Mouse (Mus musculus) lung, embryonic 15.5 days (tissue): ENCODE data around the gene Xrcc1. TPM values are rescaled to one million over a fixed set of nuclear protein-coding genes. Genes with fewer than 3 reads are reported as not detected.
A peak's percentile ranks its signal among the peaks of the same experiment; 100 is the strongest.

Experiments
- ATAC-seq: fragments of 200-750 bp; cut with Nextera tagmentation; 2 replicates; pipeline ENCODE4 v1.8.0; 2017; ENCODE audit warnings: moderate number of reproducible peaks, borderline replicate concordance; ENCODE audit not compliant: low FRiP score, low TSS enrichment; ENCODE audit errors: extremely low read depth
- H3K27ac ChIP-seq: fragments of 300-500 bp; sonication (generic); 2 replicates; pipeline ENCODE4 v1.5.1; 2015; ENCODE audit warnings: moderate library complexity, mild to moderate bottlenecking, inconsistent platforms
- H3K27me3 ChIP-seq: fragments of 300-500 bp; sonication (generic); 2 replicates; pipeline ENCODE4 v1.6.1; 2015; ENCODE audit warnings: inconsistent platforms
- H3K36me3 ChIP-seq: fragments of 300-500 bp; sonication (generic); 2 replicates; pipeline ENCODE4 v1.6.1; 2015; ENCODE audit warnings: inconsistent platforms
- H3K4me1 ChIP-seq: fragments of 300-500 bp; sonication (generic); 2 replicates; pipeline ENCODE4 v1.6.1; 2015; ENCODE audit warnings: inconsistent platforms
- H3K4me2 ChIP-seq: fragments of 300-500 bp; sonication (generic); 2 replicates; pipeline ENCODE4 v1.6.1; 2015; ENCODE audit warnings: inconsistent platforms, mild to moderate bottlenecking, moderate library complexity
- H3K4me3 ChIP-seq: fragments of 300-500 bp; sonication (generic); 2 replicates; pipeline ENCODE4 v1.5.1; 2015; ENCODE audit warnings: mild to moderate bottlenecking, inconsistent platforms
- H3K9ac ChIP-seq: fragments of 300-500 bp; sonication (generic); 2 replicates; pipeline ENCODE4 v1.6.1; 2015; ENCODE audit warnings: inconsistent platforms
- H3K9me3 ChIP-seq: fragments of 300-500 bp; sonication (generic); 2 replicates; pipeline ENCODE4 v1.6.1; 2016; ENCODE audit warnings: inconsistent platforms
- WGBS: fragments of 180-500 bp; shearing (Covaris S2); methylation state at CpG from one replicate; pipeline ENCODE4 v1.1.7; 2015; 5-methylcytosine and 5-hydroxymethylcytosine counted together
- polyA plus RNA-seq: library from polyadenylated mRNA; unstranded; fragments of >200 nt; fragmentation: Nextera tagmentation; extraction: Ambion mirVana; gene quantifications from 2 replicates; pipeline ENCODE4 v1.2.1, GENCODE M21; 2015

The Xrcc1 gene
- polyA plus RNA-seq, 1 experiment from 2014 or later = 118 TPM

DNA sequence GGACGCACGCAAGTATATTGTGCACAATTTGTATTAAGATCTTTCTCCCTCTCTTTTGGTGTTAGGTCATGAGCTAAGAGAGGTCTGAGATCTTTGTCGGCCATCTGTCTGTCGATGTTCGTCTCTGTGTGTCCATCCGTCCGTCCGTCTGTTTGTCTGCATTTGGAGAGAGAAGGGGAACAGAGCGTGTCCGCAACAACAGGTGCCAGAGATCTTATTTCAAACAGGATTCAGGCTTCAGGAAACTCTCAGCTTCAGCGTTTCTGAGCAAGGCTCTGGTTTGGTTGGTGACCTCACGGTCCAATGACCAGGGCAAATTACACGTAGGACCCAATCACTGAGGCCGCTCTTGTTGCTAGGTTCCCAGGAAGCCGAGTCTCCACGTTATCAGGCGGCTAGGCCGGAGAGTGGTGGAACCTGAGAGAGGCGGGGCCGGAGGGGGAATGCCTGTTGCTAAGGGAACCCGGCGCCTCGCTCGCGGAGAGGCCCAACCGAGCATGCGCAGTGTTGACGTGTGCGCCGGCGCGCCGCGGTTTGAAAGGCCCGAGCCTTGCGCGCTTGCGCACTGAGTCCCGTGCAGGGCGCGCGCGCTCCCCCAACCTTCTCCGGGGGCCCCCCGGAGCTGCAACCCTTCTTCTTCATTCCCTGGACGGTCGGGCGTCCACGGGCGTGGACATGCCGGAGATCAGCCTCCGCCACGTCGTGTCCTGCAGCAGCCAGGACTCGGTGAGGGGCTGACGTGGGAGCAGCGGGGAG lies 723 bp downstream of the Xrcc1 start:
- H3K27ac ChIP-seq = peak overlapping the region; percentile 75
- 3% methylated on average over 57 of the region's 57 CpGs for WGBS
- H3K36me3 ChIP-seq = peaks cover 24% of the 10 kb centered on the region
- no peaks in the 10 kb centered on the region for H3K27me3 ChIP-seq
- H3K9ac ChIP-seq = peak overlapping the region; percentile 67
- H3K9me3 ChIP-seq = no peaks in the 10 kb centered on the region
- ATAC-seq = peak; percentile 99
- H3K4me1 ChIP-seq = peaks cover 18% of the 10 kb centered on the region
- peak overlapping the region; percentile 60 for H3K4me2 ChIP-seq
- H3K4me3 ChIP-seq = peak overlapping the region; percentile 75

DNA sequence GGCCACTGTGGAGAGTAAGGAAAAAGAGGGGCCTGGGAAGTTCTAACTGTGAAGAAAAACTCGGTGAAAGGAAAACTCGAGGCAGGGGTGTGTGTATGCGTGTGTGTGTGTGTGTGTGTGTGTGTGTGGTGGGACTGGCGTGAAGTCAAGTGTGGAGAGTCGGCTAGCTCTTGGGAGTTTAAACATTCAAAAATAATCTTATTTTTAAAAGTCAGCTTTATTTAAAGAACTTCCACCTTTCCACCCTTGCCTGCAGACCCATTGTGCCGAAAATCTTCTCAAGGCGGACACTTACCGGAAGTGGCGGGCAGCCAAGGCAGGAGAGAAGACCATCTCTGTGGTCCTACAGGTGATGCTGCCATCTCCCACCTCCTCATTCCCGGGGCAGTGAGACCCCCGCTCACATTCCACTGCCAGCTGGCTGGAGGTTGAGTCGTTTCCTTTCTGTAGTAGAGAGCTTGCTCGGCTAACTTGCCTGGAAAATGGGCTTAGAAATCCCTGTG lies 1.5 kb downstream of the Xrcc1 start:
- Histone ChIP-seq H3K4me3 (peak overlapping the region; percentile 75), H3K4me2 (peak overlapping the region; percentile 60), H3K9ac (peak overlapping the region; percentile 67), H3K36me3 (peaks cover 32% of the 10 kb centered on the region), H3K9me3 (no peaks in the 10 kb centered on the region), H3K27ac (peak overlapping the region; percentile 47; the same call in 1 of the 2 replicates), H3K27me3 (no peaks in the 10 kb centered on the region), H3K4me1 (peaks cover 18% of the 10 kb centered on the region)
- 12% methylated on average over 13 of the region's 13 CpGs for WGBS
- no peak for ATAC-seq

DNA sequence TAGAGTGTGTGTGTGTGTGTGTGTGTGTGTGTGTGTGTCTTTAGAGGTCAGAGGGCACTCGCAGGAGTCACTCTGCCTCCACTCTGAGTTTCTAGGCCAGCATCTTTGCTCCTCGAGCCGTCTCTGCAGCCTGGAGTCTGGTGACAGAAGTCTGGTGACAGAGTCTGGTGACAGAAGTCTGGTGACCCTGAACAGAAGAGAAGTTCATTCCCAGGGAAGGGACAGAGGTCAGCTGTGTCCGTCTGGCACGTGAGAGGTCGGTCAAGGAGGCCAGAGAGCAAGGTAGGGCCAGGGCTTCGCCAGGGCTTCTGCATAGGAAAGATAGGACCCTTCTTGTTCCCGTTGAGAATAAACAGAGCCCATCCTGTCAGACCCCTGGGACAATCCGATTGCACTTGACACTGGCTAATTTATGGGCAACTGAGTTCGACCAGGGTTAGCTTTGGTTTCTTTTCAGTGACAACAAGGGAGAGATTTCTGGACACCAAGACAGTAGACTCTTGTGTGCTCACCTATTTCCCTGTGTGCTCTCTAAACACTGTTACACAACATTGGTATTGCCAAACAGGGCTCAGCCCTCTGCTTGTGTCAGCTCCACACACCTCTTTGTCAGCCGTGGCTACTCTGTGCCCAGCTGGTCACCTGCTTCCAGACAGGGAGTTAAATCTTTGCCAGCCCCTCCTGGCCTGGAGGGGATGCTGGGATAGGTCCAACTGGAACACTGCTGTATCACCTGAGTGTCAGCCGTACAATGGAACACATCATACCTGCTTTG lies 6.1 kb downstream of the Xrcc1 start:
- no peak overlapping the region for H3K9ac ChIP-seq
- H3K9me3 ChIP-seq = no peaks in the 10 kb centered on the region
- H3K4me2 ChIP-seq = no peak overlapping the region
- H3K27me3 ChIP-seq = no peaks in the 10 kb centered on the region
- no peak for ATAC-seq
- peaks cover 8% of the 10 kb centered on the region for H3K4me1 ChIP-seq
- H3K27ac ChIP-seq = no peak overlapping the region
- 85% methylated on average over 12 of the region's 12 CpGs for WGBS
- H3K4me3 ChIP-seq = no peak overlapping the region
- H3K36me3 ChIP-seq = peaks cover 58% of the 10 kb centered on the region

DNA sequence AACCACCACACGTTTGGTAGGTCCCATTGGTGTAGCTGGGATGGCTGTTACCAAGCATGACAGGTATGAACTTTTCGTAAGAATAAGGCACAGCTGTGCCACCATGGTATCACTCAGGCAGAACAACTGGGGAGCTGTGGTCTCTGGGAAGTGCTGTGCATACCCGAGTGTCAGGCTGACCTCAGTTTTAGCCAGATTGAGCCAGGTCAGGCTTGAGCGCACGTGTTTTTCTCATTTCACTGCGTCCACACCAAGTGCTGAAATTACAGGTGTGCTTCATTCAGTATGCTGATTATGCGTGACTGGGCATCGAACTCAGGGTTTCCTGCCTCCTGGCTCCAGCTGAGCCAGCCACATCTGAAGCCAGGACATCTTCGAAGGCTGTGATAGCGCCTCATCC lies 9.7 kb downstream of the Xrcc1 start:
- Histone ChIP-seq H3K9ac (no peak overlapping the region), H3K27ac (no peak overlapping the region), H3K4me1 (no peaks in the 10 kb centered on the region), H3K27me3 (no peaks in the 10 kb centered on the region), H3K4me3 (no peak overlapping the region), H3K36me3 (peaks cover 47% of the 10 kb centered on the region), H3K4me2 (no peak overlapping the region), H3K9me3 (no peaks in the 10 kb centered on the region)
- 95% methylated on average over 10 of the region's 10 CpGs for WGBS
- no peak for ATAC-seq

DNA sequence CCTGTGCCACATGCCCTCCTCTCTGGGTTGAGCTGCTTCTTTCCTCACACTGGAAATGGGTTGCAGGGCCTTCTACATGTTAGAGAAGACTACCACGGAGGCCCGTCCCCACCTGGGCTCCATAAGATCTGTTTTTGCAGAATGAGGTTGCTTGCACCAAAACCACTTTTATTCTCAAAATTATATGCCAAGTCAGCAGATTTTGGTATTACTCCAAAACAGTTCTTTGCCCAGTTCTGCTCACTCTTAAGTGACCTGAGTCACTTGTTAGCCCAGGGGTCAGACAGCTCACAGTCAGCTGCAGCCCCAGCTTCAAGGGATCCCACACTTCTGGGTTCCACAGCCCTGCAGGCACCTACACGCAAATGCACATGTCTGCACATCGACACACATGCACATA lies 15.4 kb downstream of the Xrcc1 start:
- no peak overlapping the region for H3K27ac ChIP-seq
- no peak overlapping the region for H3K4me2 ChIP-seq
- H3K27me3 ChIP-seq = no peaks in the 10 kb centered on the region
- no peak overlapping the region for H3K9ac ChIP-seq
- WGBS = 92% methylated on average over 4 of the region's 4 CpGs
- peaks cover 32% of the 10 kb centered on the region for H3K36me3 ChIP-seq
- ATAC-seq = no peak
- no peaks in the 10 kb centered on the region for H3K9me3 ChIP-seq
- H3K4me1 ChIP-seq = no peaks in the 10 kb centered on the region
- H3K4me3 ChIP-seq = no peak overlapping the region

DNA sequence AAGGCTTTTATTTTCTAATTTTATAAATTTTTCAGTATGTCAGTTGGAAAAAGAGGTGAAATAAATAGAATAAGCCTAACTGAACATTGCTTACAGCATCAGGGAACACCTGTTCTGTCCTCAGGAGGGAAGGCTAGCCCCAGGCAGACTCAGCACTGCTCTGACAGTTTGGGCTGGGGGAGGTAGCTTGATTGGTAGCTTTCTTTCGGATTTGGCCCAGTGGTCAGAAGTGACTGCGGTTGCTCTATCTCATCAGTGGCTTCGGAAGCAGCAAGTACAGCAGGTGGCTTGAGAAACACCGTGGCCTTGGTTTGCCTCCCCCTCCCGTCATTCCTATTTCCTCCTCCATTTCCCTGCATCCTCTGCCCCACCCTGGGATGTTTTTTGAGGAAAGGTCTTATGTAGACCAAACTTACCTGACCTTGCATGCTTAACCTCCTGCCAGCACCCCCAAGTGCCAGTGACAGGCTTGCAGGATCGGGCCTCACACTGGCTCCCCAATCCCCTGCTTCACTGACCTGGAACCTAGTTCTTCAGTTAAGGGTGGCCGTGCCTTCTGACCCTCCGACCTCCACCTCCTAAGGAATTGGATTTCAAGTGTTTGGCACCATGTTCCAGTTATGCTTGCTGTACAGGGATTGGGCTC lies 17.2 kb downstream of the Xrcc1 start:
- Histone ChIP-seq H3K9ac (no peak overlapping the region), H3K4me3 (no peak overlapping the region), H3K27ac (no peak overlapping the region), H3K4me2 (no peak overlapping the region), H3K36me3 (peaks cover 46% of the 10 kb centered on the region), H3K27me3 (no peaks in the 10 kb centered on the region), H3K4me1 (no peaks in the 10 kb centered on the region), H3K9me3 (no peaks in the 10 kb centered on the region)
- 76% methylated on average over 8 of the region's 8 CpGs for WGBS
- no peak for ATAC-seq

DNA sequence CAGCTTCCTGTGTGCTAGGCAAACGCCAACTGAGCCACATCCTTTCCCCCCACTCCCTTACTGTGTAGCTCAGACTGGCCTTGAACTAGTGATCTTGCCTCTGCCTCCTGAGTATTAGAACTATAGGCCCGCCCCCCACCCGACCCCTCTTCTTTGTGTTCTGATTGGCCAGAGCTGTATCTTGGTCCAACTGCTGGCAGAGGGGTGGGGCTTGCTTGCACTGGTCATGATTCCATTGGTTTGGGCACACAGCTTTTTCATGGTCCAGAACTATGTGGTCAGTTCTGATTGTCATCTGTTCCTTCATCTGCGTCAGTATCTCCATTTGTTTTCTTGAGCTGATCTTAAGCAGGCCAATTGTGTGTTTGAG lies 17.7 kb downstream of the Xrcc1 start:
- H3K4me2 ChIP-seq = no peak overlapping the region
- no peaks in the 10 kb centered on the region for H3K27me3 ChIP-seq
- no peak overlapping the region for H3K9ac ChIP-seq
- no peak for ATAC-seq
- WGBS = 83% methylated on average over 4 of the region's 4 CpGs
- H3K27ac ChIP-seq = no peak overlapping the region
- peaks cover 51% of the 10 kb centered on the region for H3K36me3 ChIP-seq
- no peaks in the 10 kb centered on the region for H3K9me3 ChIP-seq
- H3K4me3 ChIP-seq = no peak overlapping the region
- H3K4me1 ChIP-seq = no peaks in the 10 kb centered on the region

DNA sequence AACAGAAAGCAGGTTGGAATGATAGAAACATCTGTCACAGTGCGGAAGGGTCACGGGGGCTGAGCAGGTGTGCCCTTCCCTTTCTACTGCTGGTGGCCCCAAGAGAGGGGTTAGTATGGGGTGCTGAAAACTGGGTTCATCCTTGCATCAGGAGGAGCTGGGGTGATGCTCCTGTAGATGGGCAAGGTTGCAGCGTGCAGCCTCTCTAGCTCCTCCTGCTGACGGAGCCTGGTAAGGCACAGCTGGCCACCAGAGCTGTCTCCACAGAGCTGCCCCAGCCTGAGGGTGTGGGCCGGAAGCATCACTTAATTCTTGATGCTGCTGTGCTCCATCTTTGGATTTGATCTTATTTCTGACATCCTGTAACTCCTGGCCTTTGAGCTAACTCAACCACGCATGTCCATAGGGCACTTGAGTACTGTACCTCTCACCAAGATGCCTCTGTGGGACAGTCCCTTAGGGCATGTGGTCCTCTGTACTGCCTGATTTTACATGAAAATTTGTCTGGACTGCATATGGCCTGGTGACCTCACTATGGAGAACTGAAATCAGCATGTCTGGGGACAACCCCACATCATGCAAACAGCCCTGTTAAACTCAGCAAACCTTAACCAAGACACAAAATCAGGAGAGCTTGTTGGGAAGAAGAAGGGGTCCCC lies 18.6 kb downstream of the Xrcc1 start:
- no peaks in the 10 kb centered on the region for H3K9me3 ChIP-seq
- peak; percentile 17; the same call in 1 of the 2 replicates for ATAC-seq
- peaks cover 48% of the 10 kb centered on the region for H3K36me3 ChIP-seq
- H3K4me2 ChIP-seq = no peak overlapping the region
- H3K4me1 ChIP-seq = no peaks in the 10 kb centered on the region
- H3K27me3 ChIP-seq = no peaks in the 10 kb centered on the region
- no peak overlapping the region for H3K27ac ChIP-seq
- H3K4me3 ChIP-seq = no peak overlapping the region
- no peak overlapping the region for H3K9ac ChIP-seq
- WGBS = 62% methylated on average over 6 of the region's 6 CpGs

DNA sequence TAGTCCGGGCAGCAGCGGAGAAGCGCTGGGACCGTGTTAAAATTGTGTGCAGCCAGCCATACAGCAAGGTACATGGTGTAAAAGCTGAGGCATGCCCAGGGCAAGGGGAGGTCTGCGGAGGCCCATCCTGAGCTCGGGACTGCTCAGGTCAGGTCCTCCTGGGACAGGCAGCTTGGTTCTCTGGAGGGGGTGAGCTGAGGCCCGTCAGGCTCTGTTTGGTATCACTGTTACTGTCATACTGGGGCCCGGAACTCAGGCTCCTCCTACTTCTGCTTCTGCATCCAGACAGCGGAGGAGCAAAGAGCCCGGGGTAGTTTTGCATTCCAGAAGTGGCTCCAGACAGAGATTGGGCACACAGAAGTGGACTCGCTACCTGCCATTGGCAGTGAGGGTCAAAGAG lies 19.5 kb downstream of the Xrcc1 start:
- H3K27ac ChIP-seq = no peak overlapping the region

DNA sequence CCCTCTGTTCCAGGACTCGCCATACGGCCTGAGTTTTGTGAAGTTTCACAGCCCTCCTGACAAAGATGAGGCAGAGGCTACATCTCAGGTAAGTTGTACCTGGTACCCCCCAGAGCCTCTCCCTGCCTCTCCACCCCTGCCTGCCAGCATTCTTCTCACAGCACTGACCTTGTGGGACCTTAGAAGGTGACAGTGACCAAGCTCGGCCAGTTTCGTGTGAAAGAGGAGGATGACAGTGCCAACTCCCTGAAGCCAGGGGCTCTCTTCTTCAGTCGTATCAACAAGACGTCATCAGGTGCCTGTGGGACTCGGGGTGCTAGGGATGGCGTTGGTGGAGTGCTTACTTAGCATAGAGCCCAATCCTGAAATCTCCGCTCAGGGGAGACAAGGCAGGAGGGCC lies 20.1 kb downstream of the Xrcc1 start:
- Histone ChIP-seq H3K27ac (no peak overlapping the region), H3K9me3 (no peaks in the 10 kb centered on the region), H3K9ac (no peak overlapping the region), H3K27me3 (no peaks in the 10 kb centered on the region), H3K4me2 (no peak overlapping the region), H3K4me1 (no peaks in the 10 kb centered on the region), H3K36me3 (peaks cover 46% of the 10 kb centered on the region), H3K4me3 (no peak overlapping the region)
- WGBS = 91% methylated on average over 9 of the region's 9 CpGs
- no peak for ATAC-seq

More for the DNA sequence above, 19.5 kb downstream of the Xrcc1 start:
- Histone ChIP-seq H3K9ac (no peak overlapping the region), H3K36me3 (peaks cover 45% of the 10 kb centered on the region), H3K4me3 (no peak overlapping the region), H3K4me1 (no peaks in the 10 kb centered on the region), H3K9me3 (no peaks in the 10 kb centered on the region), H3K4me2 (no peak overlapping the region), H3K27me3 (no peaks in the 10 kb centered on the region)
- ATAC-seq = no peak
- 88% methylated on average over 11 of the region's 11 CpGs for WGBS

DNA sequence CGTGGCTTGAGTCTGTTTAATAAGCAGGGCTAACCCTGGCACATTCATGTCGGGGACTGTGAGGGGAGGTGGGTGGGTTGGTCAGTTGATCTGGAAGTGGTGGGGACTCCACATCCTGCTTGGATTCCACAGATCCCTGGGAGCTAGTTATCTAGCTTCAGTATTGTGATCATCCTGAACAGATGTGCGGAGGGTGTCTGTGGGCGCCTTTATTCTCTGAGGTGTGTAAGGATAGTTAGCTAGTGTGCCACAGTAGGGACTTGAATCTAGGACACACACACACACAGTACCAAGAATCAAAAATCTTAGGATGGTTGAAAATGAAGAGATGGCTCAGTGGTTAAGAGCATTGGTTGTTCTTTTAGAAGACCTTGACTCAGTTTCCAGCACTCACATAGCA lies 22.4 kb downstream of the Xrcc1 start:
- 88% methylated on average over 4 of the region's 4 CpGs for WGBS
- H3K27ac ChIP-seq = no peak overlapping the region
- H3K9me3 ChIP-seq = no peaks in the 10 kb centered on the region
- no peak overlapping the region for H3K9ac ChIP-seq
- H3K27me3 ChIP-seq = no peaks in the 10 kb centered on the region
- no peak overlapping the region for H3K4me2 ChIP-seq
- H3K36me3 ChIP-seq = peaks cover 50% of the 10 kb centered on the region
- ATAC-seq = no peak
- H3K4me1 ChIP-seq = no peaks in the 10 kb centered on the region
- no peak overlapping the region for H3K4me3 ChIP-seq
